Mouse (Mus musculus) liver, embryonic 14.5 days (tissue): Measurements from ENCODE around the gene Lrfn4.

Experiments
- CTCF ChIP-seq: IDR thresholded peaks from 2 replicates; pipeline ENCODE4 v1.5.1; 2016; ENCODE audit warnings: antibody characterized with exemption, low read depth, control low read depth
- EP300 ChIP-seq: IDR thresholded peaks from 2 replicates; pipeline ENCODE4 v1.6.1; 2016; ENCODE audit warnings: antibody characterized with exemption, low read depth

DNA sequence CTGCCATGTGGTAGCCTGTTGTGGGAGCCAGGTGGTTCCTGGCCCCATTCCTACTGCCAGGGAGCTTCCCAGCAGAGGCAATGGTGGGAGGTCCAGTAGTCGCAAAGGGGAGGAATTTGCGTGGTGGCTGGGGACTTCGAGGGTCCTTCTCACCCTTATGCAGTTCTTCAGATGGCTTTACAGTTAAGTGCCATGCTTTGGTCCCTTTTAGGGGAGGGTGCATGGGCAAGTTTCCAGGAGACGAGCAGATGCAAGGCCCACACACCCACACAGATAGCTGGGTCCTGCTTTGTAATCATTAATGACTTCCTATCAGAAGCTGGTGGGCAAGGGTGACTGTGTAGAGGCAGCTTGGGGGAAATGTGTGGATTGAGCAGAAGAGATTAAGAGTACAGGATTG lies 1.1 kb upstream of the Lrfn4 start:
- no peak for TF ChIP-seq CTCF
- TF ChIP-seq EP300, result no peak
